Mouse (Mus musculus): ENCODE measurements around the gene Spaca4.

Spaca4 gene

GRCm38 (mm10) chr7:45699523-45700141 lies 26.0 kb downstream of the Spaca4 start, which contains the start of gene Car11:
Gene Car11, plus strand, starts transcription at chr7:45699843.
- no peak for DNase-seq (ENCODE audit: low read depth, low spot score)

- no peak for DNase-seq (ENCODE audit: low read depth, low spot score)
Observed at GRCm38 (mm10) chr7:45697894-45698293, 27.7 kb downstream of the Spaca4 start.

- no peak for DNase-seq (ENCODE audit: low read depth, low spot score)
Observed at GRCm38 (mm10) chr7:45695098-45695497, 30.5 kb downstream of the Spaca4 start.

GRCm38 (mm10) chr7:45693921-45694591 lies 31.6 kb downstream of the Spaca4 start, which contains the start of gene Sec1:
Gene Sec1, minus strand, starts transcription at chr7:45694402.
- DNase-seq (ENCODE audit: low read depth, low spot score) = no peak

GRCm38 (mm10) chr7:45692364-45692763 lies 33.2 kb downstream of the Spaca4 start:
- no peak for DNase-seq (ENCODE audit: low read depth, low spot score)

GRCm38 (mm10) chr7:45689800-45690199 lies 35.8 kb downstream of the Spaca4 start:
- DNase-seq (ENCODE audit: low read depth, low spot score) = no peak

GRCm38 (mm10) chr7:45689099-45689498 lies 36.5 kb downstream of the Spaca4 start:
- no peak for DNase-seq (ENCODE audit: low read depth, low spot score)

GRCm38 (mm10) chr7:45686841-45687240 lies 38.8 kb downstream of the Spaca4 start:
- no peak for DNase-seq (ENCODE audit: low read depth, low spot score)

- DNase-seq (ENCODE audit: low read depth, low spot score) = no peak
Observed at GRCm38 (mm10) chr7:45685811-45686210, 39.8 kb downstream of the Spaca4 start.

- DNase-seq (ENCODE audit: low read depth, low spot score) = no peak
Observed at GRCm38 (mm10) chr7:45683396-45684050, 42.1 kb downstream of the Spaca4 start, which contains the start of gene Ntn5. Gene Ntn5, plus strand, starts transcription at chr7:45684022.

GRCm38 (mm10) chr7:45682144-45683126 lies 43.2 kb downstream of the Spaca4 start:
- DNase-seq (ENCODE audit: low read depth, low spot score) = no peak

GRCm38 (mm10) chr7:45681046-45681736 lies 44.4 kb downstream of the Spaca4 start:
- DNase-seq (ENCODE audit: low read depth, low spot score) = no peak

- no peak for DNase-seq (ENCODE audit: low read depth, low spot score)
Observed at GRCm38 (mm10) chr7:45679966-45680621, 45.5 kb downstream of the Spaca4 start.

GRCm38 (mm10) chr7:45678513-45678912 lies 47.1 kb downstream of the Spaca4 start:
- no peak for DNase-seq (ENCODE audit: low read depth, low spot score)

GRCm38 (mm10) chr7:45677627-45678295 lies 47.9 kb downstream of the Spaca4 start:
- DNase-seq (ENCODE audit: low read depth, low spot score) = no peak
